Mouse (Mus musculus): ENCODE measurements around the gene Hectd1. TPM values are rescaled to one million over a fixed set of nuclear protein-coding genes. Genes with fewer than 3 reads are reported as not detected.

Gene Hectd1
- total RNA-seq (2021) (10 to 100 TPM; 74.9 to 85.1 TPM), polyA plus RNA-seq (2012; rRNA removed) (17.3 and 36.7 TPM in 2 replicates)
- long read RNA-seq, full-length matches to known transcripts, result 5 of 37 reads
- long read RNA-seq, partial matches to known transcripts, result 10 of 37 reads
- long read RNA-seq, other reads (novel, unspliced or antisense), result 22 of 37 reads

DNA sequence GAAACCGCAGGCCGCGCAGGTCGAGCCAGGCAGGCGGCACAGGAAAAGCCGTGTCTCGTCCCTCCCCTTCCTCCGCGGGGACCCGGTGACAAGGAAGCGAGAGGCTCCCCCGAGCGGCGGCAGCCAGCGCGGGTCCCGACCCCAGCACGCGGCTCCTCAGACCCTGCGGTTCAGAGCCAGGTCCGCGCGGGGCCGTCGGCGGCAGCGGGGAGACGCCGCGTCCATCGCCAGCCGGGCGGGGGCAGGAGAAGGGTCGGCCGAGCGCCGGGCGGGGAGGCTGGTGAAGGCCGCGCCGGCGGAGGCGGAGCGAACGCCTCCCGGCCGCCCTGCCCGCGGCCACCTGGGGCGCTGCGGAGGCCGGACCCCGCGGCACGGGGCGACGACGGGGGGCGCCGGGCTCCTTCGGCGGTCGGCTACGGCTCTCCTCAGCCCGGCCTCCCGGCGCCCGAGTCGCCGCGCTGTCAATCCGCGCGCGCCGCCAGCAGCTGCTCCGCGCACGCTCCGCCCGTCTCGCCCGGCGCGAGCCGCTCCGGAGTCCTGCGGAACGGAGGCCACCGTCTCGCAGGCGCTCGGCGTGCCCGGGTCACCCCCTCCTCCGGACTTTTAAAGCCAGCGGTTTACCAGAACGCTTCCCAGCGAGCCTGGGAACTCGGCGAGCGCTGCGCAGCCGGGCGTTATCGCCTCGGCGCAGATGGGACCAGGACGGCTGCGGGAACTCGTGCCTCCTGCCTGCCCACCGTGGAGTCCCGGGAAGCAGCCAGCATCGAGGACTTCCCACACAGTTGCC, at the start of gene Hectd1:
Gene Hectd1 (minus strand): TSS at position 247 of the 787 bp plus-strand sequence.
- peak within 1 kb of the TSS; percentile 78 for H3K4me3 ChIP-seq
- 1% methylated on average over 92 of the region's 114 CpGs for WGBS
- H3K9ac ChIP-seq (ENCODE audit: low read depth, low read length), result peak within 1 kb of the TSS; percentile 93
- peak; percentile 2 for TF ChIP-seq POLR2A (IDR thresholded peaks at IDR 0.05; ENCODE audit: insufficient read depth, low read depth, low read length)
- TF ChIP-seq EP300 (IDR thresholded peaks at IDR 0.05; ENCODE audit: insufficient read depth, low read depth, low read length), result 0 out of 2 replicates have a peak, but pooled peaks have one; percentile 15
- peak; percentile 67 for TF ChIP-seq CTCF (IDR thresholded peaks at IDR 0.05)
- intact Hi-C loops (cut with DNase I), result loop anchor here (1.0 to 5.0 kb wide), 4 partner anchors 15 to 173 kb away; no protein-coding TSS in a partner anchor
- peak; percentile 92 to 93 for DNase-seq
- peaks cover 4% of the 10 kb centered on the region; the same call in 1 of the 2 replicates for H3K4me1 ChIP-seq (ENCODE audit: control insufficient read depth, insufficient read depth, low read length)
- peak within 1 kb of the TSS; percentile 95 for H3K27ac ChIP-seq
- H3K27me3 ChIP-seq (ENCODE audit: control insufficient read depth, insufficient read depth, low read length), result no peaks in the 10 kb centered on the region
- H3K36me3 ChIP-seq (ENCODE audit: control insufficient read depth, insufficient read depth, low read length), result peaks cover 21% of the 10 kb centered on the region
- H3K79me2 ChIP-seq (replicated peaks; ENCODE audit: control insufficient read depth, insufficient read depth, low read length), result peaks cover 2% of the 10 kb centered on the region; the same call in 1 of the 2 replicates

GRCm38 (mm10) chr12:51871446-51872144, 42.3 kb upstream of the Hectd1 start:
- H3K9ac ChIP-seq (ENCODE audit: low read depth, low read length), result no peak overlapping the region
- WGBS, result 55% methylated on average over 11 of the region's 11 CpGs
- peaks cover under 1% of the 10 kb centered on the region; the same call in 1 of the 2 replicates for H3K4me1 ChIP-seq (ENCODE audit: control insufficient read depth, insufficient read depth, low read length)
- no peak for DNase-seq
- no peaks in the 10 kb centered on the region for H3K79me2 ChIP-seq (replicated peaks; ENCODE audit: control insufficient read depth, insufficient read depth, low read length)
- H3K27ac ChIP-seq, result no peak overlapping the region
- TF ChIP-seq POLR2A (IDR thresholded peaks at IDR 0.05; ENCODE audit: insufficient read depth, low read depth, low read length), result no peak
- TF ChIP-seq CTCF (IDR thresholded peaks at IDR 0.05), result no peak
- TF ChIP-seq EP300 (IDR thresholded peaks at IDR 0.05; ENCODE audit: insufficient read depth, low read depth, low read length), result no peak
- H3K4me3 ChIP-seq, result no peak overlapping the region
- H3K27me3 ChIP-seq (ENCODE audit: control insufficient read depth, insufficient read depth, low read length), result no peaks in the 10 kb centered on the region
- H3K36me3 ChIP-seq (ENCODE audit: control insufficient read depth, insufficient read depth, low read length), result no peaks in the 10 kb centered on the region
- intact Hi-C loops (cut with DNase I), result no loop called here

- H3K4me1 ChIP-seq (ENCODE audit: control insufficient read depth, insufficient read depth, low read length), result peaks cover 12% of the 10 kb centered on the region
- H3K9ac ChIP-seq (ENCODE audit: low read depth, low read length), result no peak overlapping the region
- DNase-seq, result no peak
- H3K4me3 ChIP-seq, result no peak overlapping the region
- TF ChIP-seq CTCF (IDR thresholded peaks at IDR 0.05), result no peak
- TF ChIP-seq POLR2A (IDR thresholded peaks at IDR 0.05; ENCODE audit: insufficient read depth, low read depth, low read length), result no peak
- TF ChIP-seq EP300 (IDR thresholded peaks at IDR 0.05; ENCODE audit: insufficient read depth, low read depth, low read length), result no peak
- WGBS, result 62% methylated on average over 3 of the region's 3 CpGs
- intact Hi-C loops (cut with DNase I), result loop anchor here (5.0 kb wide), 1 partner anchor 42 kb away; the partner anchor contains the start of gene Hectd1
- H3K36me3 ChIP-seq (ENCODE audit: control insufficient read depth, insufficient read depth, low read length), result no peaks in the 10 kb centered on the region
- no peaks in the 10 kb centered on the region for H3K27me3 ChIP-seq (ENCODE audit: control insufficient read depth, insufficient read depth, low read length)
- no peaks in the 10 kb centered on the region for H3K79me2 ChIP-seq (replicated peaks; ENCODE audit: control insufficient read depth, insufficient read depth, low read length)
- no peak overlapping the region for H3K27ac ChIP-seq
These were observed 40.2 kb upstream of the Hectd1 start for GRCm38 (mm10) chr12:51869511-51869910.

GRCm38 (mm10) chr12:51867076-51867475, 37.7 kb upstream of the Hectd1 start:
- DNase-seq, result no peak
- no peak overlapping the region for H3K4me3 ChIP-seq
- intact Hi-C loops (cut with DNase I), result loop anchor here (5.0 kb wide), 1 partner anchor 40 kb away; the partner anchor contains the start of gene Hectd1
- H3K4me1 ChIP-seq (ENCODE audit: control insufficient read depth, insufficient read depth, low read length), result peaks cover 14% of the 10 kb centered on the region
- no peaks in the 10 kb centered on the region for H3K36me3 ChIP-seq (ENCODE audit: control insufficient read depth, insufficient read depth, low read length)
- no peaks in the 10 kb centered on the region for H3K79me2 ChIP-seq (replicated peaks; ENCODE audit: control insufficient read depth, insufficient read depth, low read length)
- WGBS, result 83% methylated on average over 8 of the region's 8 CpGs
- H3K27ac ChIP-seq, result no peak overlapping the region
- H3K27me3 ChIP-seq (ENCODE audit: control insufficient read depth, insufficient read depth, low read length), result no peaks in the 10 kb centered on the region
- TF ChIP-seq EP300 (IDR thresholded peaks at IDR 0.05; ENCODE audit: insufficient read depth, low read depth, low read length) (no peak), POLR2A (IDR thresholded peaks at IDR 0.05; ENCODE audit: insufficient read depth, low read depth, low read length) (no peak), CTCF (IDR thresholded peaks at IDR 0.05) (no peak)
- H3K9ac ChIP-seq (ENCODE audit: low read depth, low read length), result no peak overlapping the region

GRCm38 (mm10) chr12:51866226-51866910, 37.0 kb upstream of the Hectd1 start:
- no peaks in the 10 kb centered on the region for H3K79me2 ChIP-seq (replicated peaks; ENCODE audit: control insufficient read depth, insufficient read depth, low read length)
- H3K36me3 ChIP-seq (ENCODE audit: control insufficient read depth, insufficient read depth, low read length), result no peaks in the 10 kb centered on the region
- peak overlapping the region; percentile 71 for H3K27ac ChIP-seq
- TF ChIP-seq POLR2A (IDR thresholded peaks at IDR 0.05; ENCODE audit: insufficient read depth, low read depth, low read length) (0 out of 2 replicates have a peak, but pooled peaks have one; percentile 11), EP300 (IDR thresholded peaks at IDR 0.05; ENCODE audit: insufficient read depth, low read depth, low read length) (no peak), CTCF (IDR thresholded peaks at IDR 0.05) (no peak)
- no peaks in the 10 kb centered on the region for H3K27me3 ChIP-seq (ENCODE audit: control insufficient read depth, insufficient read depth, low read length)
- intact Hi-C loops (cut with DNase I), result loop anchor here (5.0 kb wide), 1 partner anchor 39 kb away; the partner anchor contains the start of gene Hectd1
- H3K4me1 ChIP-seq (ENCODE audit: control insufficient read depth, insufficient read depth, low read length), result peaks cover 14% of the 10 kb centered on the region
- 40% methylated on average over 13 of the region's 13 CpGs for WGBS
- peak overlapping the region; percentile 18; the same call in 1 of the 2 replicates for H3K9ac ChIP-seq (ENCODE audit: low read depth, low read length)
- DNase-seq, result peak; percentile 41 to 52
- no peak overlapping the region for H3K4me3 ChIP-seq

All from heart, adult 2 months (tissue).